Mouse (Mus musculus) testis, postnatal 10 days (tissue): ENCODE data around the gene Oas3.

Experiments used
- DNase-seq: peaks from one replicate; pipeline ENCODE4 v3.0.0; 2021; ENCODE audit warnings: low spot score

Gene Oas3

DNA sequence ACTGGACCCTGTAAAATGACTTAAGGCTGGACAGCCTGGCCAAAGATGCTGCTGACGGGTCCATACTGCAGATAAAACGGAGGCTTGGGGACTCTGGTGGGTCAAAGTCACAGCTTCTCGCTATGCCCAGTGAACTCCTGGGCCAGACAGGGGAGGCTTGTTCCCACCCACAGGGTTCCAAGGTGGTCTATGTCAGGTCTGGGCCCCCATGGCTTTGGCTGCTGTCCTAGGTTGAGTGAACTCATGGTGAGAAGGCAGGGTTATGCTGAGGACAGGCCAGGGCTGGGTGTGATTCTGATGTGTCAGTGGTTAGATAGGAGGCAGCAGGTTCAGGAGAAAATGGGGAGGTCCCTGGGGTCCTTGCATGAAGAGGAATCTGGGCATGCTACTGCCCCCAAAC, 73.8 kb downstream of the Oas3 start:
- no peak for DNase-seq
